Mouse (Mus musculus): ENCODE data around the gene Efna4.

DNA sequence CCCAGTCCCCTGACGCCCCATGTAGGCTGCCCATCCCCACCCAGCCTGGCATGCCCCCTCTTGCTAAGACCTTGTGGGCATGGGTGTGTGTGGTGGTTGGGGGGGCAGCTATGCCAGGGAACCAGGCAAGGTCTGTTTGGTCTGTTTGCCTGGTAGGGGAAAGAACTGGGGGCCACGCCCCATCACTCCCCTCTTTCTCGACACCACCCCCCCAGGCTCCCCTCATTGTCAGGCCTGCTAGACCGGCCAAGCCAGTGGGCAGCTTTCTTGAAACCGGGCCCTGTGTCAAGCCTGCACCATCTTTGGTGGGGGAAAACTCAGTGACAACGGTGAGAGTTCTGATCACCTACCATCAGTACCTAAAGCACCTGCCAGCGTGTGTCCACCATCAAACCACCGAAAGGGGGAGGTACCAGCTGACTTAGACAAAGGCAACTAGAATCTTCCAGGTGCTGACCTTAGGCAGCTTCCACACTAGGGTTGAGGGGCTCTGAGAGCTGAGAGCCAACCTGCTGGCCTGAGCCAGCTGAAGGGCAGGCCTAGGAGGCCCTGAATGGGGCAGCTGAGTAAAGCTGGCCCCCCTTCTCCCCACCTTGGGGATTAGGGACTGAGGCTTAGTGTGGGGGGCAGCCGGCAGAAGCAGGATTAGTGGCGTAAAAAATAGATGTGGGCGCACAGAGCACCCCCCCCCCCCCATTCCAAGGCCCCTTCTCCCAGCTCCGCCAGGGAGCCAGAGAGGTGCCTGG is 46.7 kb upstream of the Efna4 start:
- no peak for TF ChIP-seq GATA1 (IDR thresholded peaks at IDR 0.05; ENCODE audit: borderline replicate concordance, low read length)
- no peak for TF ChIP-seq FLI1 (IDR thresholded peaks at IDR 0.05; ENCODE audit: low read length)

Measured in megakaryocyte, embryonic 14.5 days (primary cell).